Mouse (Mus musculus) spleen, embryonic (tissue): ENCODE data around the gene Mrps2.

Source experiments
- CTCF ChIA-PET: fragments of 350-600 bp; sonication (Branson Sonifier 250); formaldehyde crosslinking; loops from one replicate; lab custom pipeline; 2022; lab: Charles Lee

Gene Mrps2

GRCm38 (mm10) chr2:28467860-28468485 lies at the start of gene Mrps2:
Mrps2 (plus strand) TSS chr2:28468066.
- CTCF ChIA-PET, result interaction anchor here (0.6 to 0.7 kb wide), 3 partner anchors 8 to 37 kb away, joined by 3 to 4 read pairs (median 3); no protein-coding TSS in a partner anchor

DNA sequence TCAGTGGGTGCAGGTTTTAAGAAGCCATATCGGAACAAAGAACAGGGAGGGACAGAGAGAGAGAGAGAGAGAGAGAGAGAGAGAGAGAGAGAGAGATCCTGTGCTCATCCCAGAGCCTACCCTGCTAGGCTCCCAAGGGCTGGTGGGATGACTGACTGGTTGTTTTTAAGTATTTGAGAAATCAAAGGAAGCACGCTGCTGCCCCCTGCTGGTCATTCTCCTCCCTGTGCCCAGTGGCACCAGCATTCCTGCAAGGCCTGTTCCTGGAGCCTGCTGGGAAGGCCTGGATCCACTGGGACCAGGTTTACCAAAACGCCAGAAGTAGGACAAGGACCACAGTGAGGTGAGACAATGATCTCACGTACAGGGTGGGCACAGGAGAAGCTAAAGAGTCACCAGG lies 48.0 kb upstream of the Mrps2 start:
- CTCF ChIA-PET, result interaction anchor here (0.6 kb wide), 2 partner anchors 16 to 103 kb away, joined by 3 to 4 read pairs; no protein-coding TSS in a partner anchor

GRCm38 (mm10) chr2:28423167-28423566 lies 44.7 kb upstream of the Mrps2 start:
- CTCF ChIA-PET, result interaction anchor here (0.7 kb wide), 2 partner anchors 25 to 199 kb away, joined by 5 read pairs; no protein-coding TSS in a partner anchor

DNA sequence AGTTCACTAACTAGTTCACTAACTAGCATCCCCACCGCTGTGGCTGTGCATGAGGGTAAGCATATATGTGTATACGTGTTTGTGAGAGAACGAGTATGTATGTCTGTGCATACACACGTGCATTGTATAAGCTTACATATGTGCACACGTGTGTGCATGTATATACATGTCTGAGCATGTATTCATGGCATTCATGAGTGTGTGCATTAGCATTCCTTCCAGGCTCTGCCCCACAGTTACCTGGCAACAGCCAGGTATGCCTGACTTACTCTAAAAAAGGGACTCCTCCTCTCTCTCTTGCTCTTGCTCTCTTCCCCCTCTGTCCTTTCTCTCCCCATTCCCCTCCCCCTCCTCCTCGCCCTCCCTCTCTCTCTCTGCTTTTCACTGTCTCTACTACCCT lies 40.6 kb upstream of the Mrps2 start:
- CTCF ChIA-PET, result interaction anchor here (0.8 kb wide), 1 partner anchor 116 kb away, joined by 10 read pairs; no protein-coding TSS in a partner anchor

DNA sequence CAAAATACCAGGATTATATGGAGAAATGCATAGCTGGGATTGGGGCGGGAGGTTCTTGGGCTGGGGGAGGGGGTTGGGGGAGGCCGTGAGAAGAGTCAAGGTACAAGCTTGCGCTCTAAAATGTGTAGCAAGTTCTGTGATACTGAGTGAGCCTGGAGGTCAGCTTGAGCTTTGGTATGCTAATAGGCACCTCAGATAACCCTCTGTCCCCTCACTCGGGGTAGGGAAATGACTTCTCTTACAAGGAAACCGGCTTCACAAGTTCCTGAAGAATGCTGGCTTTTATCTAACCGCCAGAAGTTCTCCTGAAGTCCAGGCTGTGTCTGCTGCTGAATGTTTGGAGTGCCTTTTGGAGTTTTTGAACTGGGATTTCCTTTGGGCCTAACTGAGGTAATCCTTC lies 37.0 kb upstream of the Mrps2 start:
- CTCF ChIA-PET, result interaction anchor here (0.6 kb wide), 1 partner anchor 37 kb away, joined by 3 read pairs; the partner anchor contains the start of gene Mrps2

- CTCF ChIA-PET, result no interaction called here
Measured at GRCm38 (mm10) chr2:28432811-28433210, 35.1 kb upstream of the Mrps2 start.

GRCm38 (mm10) chr2:28433512-28433911 lies 34.4 kb upstream of the Mrps2 start:
- CTCF ChIA-PET, result interaction anchor here (0.6 kb wide), 2 partner anchors 30 to 1508 kb away, joined by 4 to 5 read pairs; no protein-coding TSS in a partner anchor

DNA sequence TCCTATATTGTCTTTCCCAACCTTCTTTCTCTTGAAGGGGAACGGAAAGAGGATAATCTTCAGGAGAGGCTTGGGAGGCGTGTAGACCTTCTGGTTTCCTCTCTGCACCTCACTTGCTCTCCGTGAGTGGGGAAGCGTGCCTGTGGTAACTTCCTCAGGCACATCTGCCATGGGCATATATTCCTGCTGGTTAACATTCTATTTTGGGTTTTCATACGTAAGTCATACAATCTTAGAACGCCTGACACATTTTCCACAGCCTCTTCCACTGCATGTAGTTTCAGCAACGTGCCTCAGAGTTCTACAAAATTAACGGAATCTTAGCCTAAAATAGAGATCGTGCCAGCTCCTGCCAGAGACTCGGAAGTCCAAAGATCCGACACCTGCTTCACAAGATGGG lies 32.5 kb upstream of the Mrps2 start:
- CTCF ChIA-PET, result interaction anchor here (0.5 kb wide), 1 partner anchor 15 kb away, joined by 3 read pairs; no protein-coding TSS in a partner anchor

DNA sequence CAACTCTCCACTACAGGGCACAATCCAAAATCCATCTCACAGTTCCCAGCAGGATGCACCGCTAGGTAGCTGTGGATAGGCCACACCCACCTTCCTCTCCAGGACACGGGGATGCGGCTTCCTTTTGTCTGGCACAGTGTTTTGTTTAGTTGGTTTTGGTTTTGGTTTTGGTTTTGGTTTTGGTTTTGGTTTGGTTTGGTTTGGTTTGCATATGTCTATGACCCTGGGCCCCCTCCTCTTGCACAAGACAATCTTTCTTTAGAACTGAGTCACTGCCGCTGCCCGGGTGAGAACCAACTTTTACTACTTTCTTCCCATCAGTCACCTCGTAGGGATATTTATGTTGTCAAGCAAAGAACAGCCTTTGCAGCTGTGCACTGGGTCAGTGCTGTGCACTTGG lies 27.0 kb upstream of the Mrps2 start:
- CTCF ChIA-PET, result no interaction called here

GRCm38 (mm10) chr2:28445082-28445481 lies 22.8 kb upstream of the Mrps2 start:
- CTCF ChIA-PET, result no interaction called here

DNA sequence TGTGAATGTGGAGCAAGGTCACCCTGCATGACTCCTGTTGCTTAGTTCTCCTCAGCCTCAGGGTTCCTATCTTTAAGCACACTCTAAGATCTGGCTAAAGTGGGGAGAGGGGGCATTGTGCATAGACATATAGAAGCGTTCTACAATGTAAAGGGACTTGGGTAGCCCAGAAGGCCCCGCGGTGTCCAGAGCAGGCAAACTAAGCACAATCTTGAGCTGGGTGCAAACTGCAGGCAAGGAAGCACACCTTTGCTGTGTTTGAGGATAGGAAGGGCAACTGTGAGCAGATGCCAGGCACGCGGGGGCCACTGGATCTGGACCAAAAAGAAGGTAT lies 21.7 kb upstream of the Mrps2 start:
- CTCF ChIA-PET, result no interaction called here

DNA sequence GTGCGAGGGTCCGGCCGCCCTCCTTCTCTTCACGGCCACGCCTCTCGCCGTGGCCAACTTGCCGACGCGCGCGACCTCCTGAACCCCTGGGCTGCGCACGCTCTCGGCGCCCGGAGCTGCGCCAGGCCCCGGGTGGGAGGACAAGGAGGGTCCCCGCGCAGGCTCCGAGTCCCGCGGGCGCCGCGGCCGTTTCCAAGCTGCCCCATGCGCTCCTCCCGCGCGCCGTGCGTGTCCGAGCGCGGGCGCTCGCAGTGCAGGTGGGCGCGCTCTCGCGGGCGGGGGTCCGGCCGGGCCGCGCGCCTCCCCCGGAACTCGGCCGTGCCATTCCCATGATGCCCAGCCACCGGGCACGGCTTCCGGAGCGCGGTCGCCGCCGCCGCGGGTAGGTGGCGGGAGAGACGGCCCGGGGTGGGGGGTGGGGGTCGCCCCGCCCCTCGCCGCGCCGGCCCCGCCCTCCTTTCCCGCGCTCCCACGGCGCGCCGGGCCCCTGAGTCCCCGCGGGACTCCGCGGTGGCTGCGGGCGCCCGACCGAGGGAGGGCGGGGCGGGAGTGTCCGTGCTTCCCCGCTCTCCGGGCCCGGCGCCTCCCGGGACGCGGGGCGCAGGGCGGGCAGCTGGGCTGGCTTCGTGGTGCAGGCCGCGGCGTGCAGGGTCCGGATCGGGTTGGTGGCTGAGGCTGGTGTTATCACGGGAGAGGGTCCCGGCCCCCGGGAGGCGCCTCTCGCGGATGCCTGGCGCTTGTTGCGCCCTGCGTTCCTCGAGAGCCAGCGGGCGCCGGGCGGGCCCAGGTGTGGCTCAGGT lies 21.2 kb upstream of the Mrps2 start, which contains the start of gene Ppp1r26:
TSS of gene Ppp1r26 (plus strand) at position 286 of the 800 bp plus-strand sequence.
- CTCF ChIA-PET, result interaction anchor here (0.7 kb wide), 1 partner anchor 96 kb away, joined by 4 read pairs; no protein-coding TSS in a partner anchor

- CTCF ChIA-PET, result interaction anchor here (0.7 kb wide), 1 partner anchor 95 kb away, joined by 4 read pairs; no protein-coding TSS in a partner anchor
Measured at GRCm38 (mm10) chr2:28447315-28447670, 20.6 kb upstream of the Mrps2 start.

- CTCF ChIA-PET, result no interaction called here
Measured at GRCm38 (mm10) chr2:28451663-28452062, 16.2 kb upstream of the Mrps2 start.

- CTCF ChIA-PET, result no interaction called here
Measured at GRCm38 (mm10) chr2:28453539-28453938, 14.3 kb upstream of the Mrps2 start.

GRCm38 (mm10) chr2:28456616-28457015 lies 11.2 kb upstream of the Mrps2 start:
- CTCF ChIA-PET, result no interaction called here

DNA sequence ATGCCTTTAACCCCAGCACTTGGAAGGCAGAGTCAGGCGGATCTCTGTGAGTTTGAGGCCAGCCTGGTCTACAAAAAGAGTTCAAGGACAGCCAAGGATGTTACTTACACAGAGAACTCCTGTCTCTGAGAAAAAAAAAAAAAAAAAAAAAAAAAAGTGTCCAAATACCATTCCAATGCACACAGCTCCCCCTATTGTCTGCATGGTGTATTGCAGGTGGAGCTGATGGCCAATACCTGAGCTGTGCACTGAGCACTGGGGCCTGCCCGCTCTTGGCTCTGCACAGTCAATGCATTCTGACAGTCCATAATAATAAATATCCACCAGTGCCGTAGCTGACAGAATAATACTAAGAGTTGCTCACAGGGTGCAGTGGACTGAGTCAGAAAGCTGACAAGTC lies 3.9 kb upstream of the Mrps2 start:
- CTCF ChIA-PET, result interaction anchor here (0.6 to 0.7 kb wide), 2 partner anchors 176 to 436 kb away, joined by 3 to 4 read pairs; no protein-coding TSS in a partner anchor

GRCm38 (mm10) chr2:28464919-28465318 lies 2.9 kb upstream of the Mrps2 start:
- CTCF ChIA-PET, result no interaction called here

GRCm38 (mm10) chr2:28465836-28466518 lies 1.9 kb upstream of the Mrps2 start, which contains the start of gene 1700007K13Rik:
1700007K13Rik (minus strand) TSS chr2:28466332.
- CTCF ChIA-PET, result no interaction called here

GRCm38 (mm10) chr2:28468486-28469225 lies 790 bp downstream of the Mrps2 start:
- CTCF ChIA-PET, result interaction anchor here (0.6 kb wide), 1 partner anchor 30 kb away, joined by 3 read pairs; no protein-coding TSS in a partner anchor

- CTCF ChIA-PET, result no interaction called here
Measured at GRCm38 (mm10) chr2:28469461-28469860, 1.6 kb downstream of the Mrps2 start.
